Mouse (Mus musculus): ENCODE data around the gene Cdc42.

- TF ChIP-seq CTCF (IDR thresholded peaks at IDR 0.05; ENCODE audit: borderline replicate concordance, insufficient read depth, low read depth, low read length), result no peak
- no peak for TF ChIP-seq POLR2A (IDR thresholded peaks at IDR 0.05; ENCODE audit: borderline replicate concordance, insufficient read depth, low read length)
Measured at GRCm38 (mm10) chr4:137387482-137388058, 30.1 kb upstream of the Cdc42 start.
